Mouse (Mus musculus) midbrain, embryonic 10.5 days (tissue): ENCODE measurements around the gene Orai2. TPM values are rescaled to one million over a fixed set of nuclear protein-coding genes. Genes with fewer than 3 reads are reported as not detected.
"Not testable (repeated sequence)": the region's sequence is repeated elsewhere in the genome, so short reads cannot be mapped to it uniquely, and the experiment has no call there.

ENCODE experiments used
- DNase-seq: peaks from one replicate; pipeline ENCODE4 v3.0.0-alpha.2; 2017; ENCODE audit warnings: low spot score
- H3K27ac ChIP-seq: fragments of 300-500 bp; sonication (generic); replicated peaks from 2 replicates; pipeline ENCODE4 v1.5.1; 2016; ENCODE audit warnings: mild to moderate bottlenecking
- H3K27me3 ChIP-seq: fragments of 300-500 bp; sonication (generic); 2 replicates; pipeline ENCODE4 v1.6.1; 2016; ENCODE audit warnings: low read depth, mild to moderate bottlenecking; ENCODE audit not compliant: poor library complexity, severe bottlenecking
- H3K36me3 ChIP-seq: fragments of 300-500 bp; sonication (generic); 2 replicates; pipeline ENCODE4 v1.6.1; 2016; ENCODE audit warnings: mild to moderate bottlenecking, moderate library complexity
- H3K4me1 ChIP-seq: fragments of 300-500 bp; sonication (generic); 2 replicates; pipeline ENCODE4 v1.6.1; 2016
- H3K4me3 ChIP-seq: fragments of 300-500 bp; sonication (generic); 2 replicates; pipeline ENCODE4 v1.5.1; 2016; ENCODE audit warnings: mild to moderate bottlenecking, moderate library complexity
- H3K9me3 ChIP-seq: fragments of 300-500 bp; sonication (generic); replicated peaks from 2 replicates; pipeline ENCODE4 v1.6.1; 2016; ENCODE audit warnings: mild to moderate bottlenecking
- WGBS: fragments of 180-500 bp; shearing (Covaris S2); methylation state at CpG from one replicate; pipeline ENCODE4 v1.1.7; 2016; 5-methylcytosine and 5-hydroxymethylcytosine counted together
- polyA plus RNA-seq: library from polyadenylated mRNA; unstranded; fragments of >200 nt; fragmentation: Nextera tagmentation; extraction: Ambion mirVana; gene quantifications from 2 replicates; pipeline ENCODE4 v1.2.1, GENCODE M21; 2016

Gene Orai2
- polyA plus RNA-seq, result 8.0 and 10.8 TPM in 2 replicates

- Histone ChIP-seq H3K9me3 (peaks cover 7% of the 10 kb centered on the region; the same call in 1 of the 2 replicates), H3K27ac (peak within 1 kb of the TSS; percentile 87), H3K27me3 (peaks cover 14% of the 10 kb centered on the region), H3K4me1 (peaks cover 22% of the 10 kb centered on the region), H3K36me3 (peaks cover 13% of the 10 kb centered on the region; the same call in 1 of the 2 replicates), H3K4me3 (peak within 1 kb of the TSS; percentile 74)
- WGBS, result 5% methylated on average over 49 of the region's 49 CpGs
- peak; percentile 90 for DNase-seq
These were observed at the start of gene Orai2 for GRCm38 (mm10) chr5:136170512-136171362. Gene Orai2 (minus strand): TSS chr5:136170713.

- 78% methylated on average over 12 of the region's 12 CpGs for WGBS
- H3K4me1 ChIP-seq, result no peaks in the 10 kb centered on the region
- H3K27ac ChIP-seq, result no peak overlapping the region
- H3K9me3 ChIP-seq, result peaks cover 14% of the 10 kb centered on the region
- no peak overlapping the region for H3K4me3 ChIP-seq
- no peaks in the 10 kb centered on the region for H3K27me3 ChIP-seq
- no peak for DNase-seq
- H3K36me3 ChIP-seq, result peaks cover 55% of the 10 kb centered on the region
These were observed 48.1 kb upstream of the Orai2 start for GRCm38 (mm10) chr5:136218585-136218984.

GRCm38 (mm10) chr5:136217932-136218381 is 47.4 kb upstream of the Orai2 start:
- DNase-seq, result no peak
- Histone ChIP-seq H3K9me3 (peaks cover 14% of the 10 kb centered on the region), H3K27me3 (no peaks in the 10 kb centered on the region), H3K36me3 (peaks cover 49% of the 10 kb centered on the region), H3K27ac (no peak overlapping the region), H3K4me3 (no peak overlapping the region), H3K4me1 (no peaks in the 10 kb centered on the region)
- WGBS, result 75% methylated on average over 4 of the region's 4 CpGs

GRCm38 (mm10) chr5:136217004-136217665 is 46.6 kb upstream of the Orai2 start:
- no peak for DNase-seq
- H3K4me1 ChIP-seq, result no peaks in the 10 kb centered on the region
- H3K27ac ChIP-seq, result no peak overlapping the region
- WGBS, result 85% methylated on average over 18 of the region's 18 CpGs
- peaks cover 41% of the 10 kb centered on the region for H3K36me3 ChIP-seq
- no peak overlapping the region for H3K4me3 ChIP-seq
- no peaks in the 10 kb centered on the region for H3K27me3 ChIP-seq
- peaks cover 14% of the 10 kb centered on the region for H3K9me3 ChIP-seq

GRCm38 (mm10) chr5:136215958-136216357 is 45.4 kb upstream of the Orai2 start:
- no peaks in the 10 kb centered on the region for H3K27me3 ChIP-seq
- H3K9me3 ChIP-seq, result peaks cover 16% of the 10 kb centered on the region
- DNase-seq, result no peak
- peaks cover 29% of the 10 kb centered on the region for H3K36me3 ChIP-seq
- H3K4me1 ChIP-seq, result no peaks in the 10 kb centered on the region
- 92% methylated on average over 5 of the region's 5 CpGs for WGBS
- no peak overlapping the region for H3K4me3 ChIP-seq
- no peak overlapping the region for H3K27ac ChIP-seq

- no peak overlapping the region for H3K27ac ChIP-seq
- no peak overlapping the region for H3K4me3 ChIP-seq
- H3K9me3 ChIP-seq, result peaks cover 16% of the 10 kb centered on the region
- no peaks in the 10 kb centered on the region for H3K27me3 ChIP-seq
- no peak for DNase-seq
- peaks cover 23% of the 10 kb centered on the region for H3K36me3 ChIP-seq
- WGBS, result 88% methylated on average over 3 of the region's 3 CpGs
- H3K4me1 ChIP-seq, result no peaks in the 10 kb centered on the region
These were observed 44.7 kb upstream of the Orai2 start for GRCm38 (mm10) chr5:136215211-136215610.

- Histone ChIP-seq H3K27ac (no peak overlapping the region), H3K27me3 (no peaks in the 10 kb centered on the region), H3K36me3 (peaks cover 9% of the 10 kb centered on the region), H3K9me3 (peaks cover 16% of the 10 kb centered on the region), H3K4me3 (no peak overlapping the region), H3K4me1 (no peaks in the 10 kb centered on the region)
- 86% methylated on average over 5 of the region's 5 CpGs for WGBS
- no peak for DNase-seq
These were observed 43.2 kb upstream of the Orai2 start for GRCm38 (mm10) chr5:136213716-136214115.

- Histone ChIP-seq H3K4me1 (no peaks in the 10 kb centered on the region), H3K27ac (no peak overlapping the region), H3K4me3 (no peak overlapping the region), H3K36me3 (no peaks in the 10 kb centered on the region), H3K9me3 (peaks cover 16% of the 10 kb centered on the region), H3K27me3 (no peaks in the 10 kb centered on the region)
- DNase-seq, result no peak
- WGBS, result 92% methylated on average over 11 of the region's 11 CpGs
These were observed 42.2 kb upstream of the Orai2 start for GRCm38 (mm10) chr5:136212716-136213115.

GRCm38 (mm10) chr5:136211341-136212102 is 41.0 kb upstream of the Orai2 start:
- H3K4me1 ChIP-seq, H3K27me3 ChIP-seq, H3K4me3 ChIP-seq, H3K36me3 ChIP-seq, H3K27ac ChIP-seq, DNase-seq: not testable (repeated sequence)
- 88% methylated on average over 14 of the region's 14 CpGs for WGBS
- peaks cover 16% of the 10 kb centered on the region for H3K9me3 ChIP-seq

- WGBS, result 73% methylated on average over 5 of the region's 5 CpGs
These were observed 40.0 kb upstream of the Orai2 start for GRCm38 (mm10) chr5:136210549-136210948.

GRCm38 (mm10) chr5:136201832-136202231 is 31.3 kb upstream of the Orai2 start:
- 35% methylated on average over 7 of the region's 7 CpGs for WGBS
- no peak overlapping the region for H3K27ac ChIP-seq
- peaks cover 25% of the 10 kb centered on the region for H3K4me1 ChIP-seq
- H3K9me3 ChIP-seq, result no peaks in the 10 kb centered on the region; the same call in 1 of the 2 replicates
- no peak overlapping the region for H3K4me3 ChIP-seq
- peak; percentile 73 for DNase-seq
- H3K27me3 ChIP-seq, result no peaks in the 10 kb centered on the region
- peaks cover 9% of the 10 kb centered on the region for H3K36me3 ChIP-seq

More at GRCm38 (mm10) chr5:136210549-136210948, 40.0 kb upstream of the Orai2 start:
- peaks cover 7% of the 10 kb centered on the region for H3K9me3 ChIP-seq
- H3K4me1 ChIP-seq, result no peaks in the 10 kb centered on the region
- DNase-seq, result no peak
- H3K4me3 ChIP-seq, result no peak overlapping the region
- H3K27ac ChIP-seq, result no peak overlapping the region
- H3K27me3 ChIP-seq, result no peaks in the 10 kb centered on the region
- no peaks in the 10 kb centered on the region for H3K36me3 ChIP-seq

- DNase-seq, result peak; percentile 28
- 34% methylated on average over 11 of the region's 11 CpGs for WGBS
- peak overlapping the region; percentile 76 for H3K4me3 ChIP-seq
- peak overlapping the region; percentile 94 for H3K27ac ChIP-seq
- H3K27me3 ChIP-seq, result no peaks in the 10 kb centered on the region
- peaks cover 32% of the 10 kb centered on the region for H3K36me3 ChIP-seq
- no peaks in the 10 kb centered on the region; the same call in 1 of the 2 replicates for H3K9me3 ChIP-seq
- H3K4me1 ChIP-seq, result peaks cover 25% of the 10 kb centered on the region
These were observed 29.0 kb upstream of the Orai2 start for GRCm38 (mm10) chr5:136199526-136199925.
